In the genomic region with DNA sequence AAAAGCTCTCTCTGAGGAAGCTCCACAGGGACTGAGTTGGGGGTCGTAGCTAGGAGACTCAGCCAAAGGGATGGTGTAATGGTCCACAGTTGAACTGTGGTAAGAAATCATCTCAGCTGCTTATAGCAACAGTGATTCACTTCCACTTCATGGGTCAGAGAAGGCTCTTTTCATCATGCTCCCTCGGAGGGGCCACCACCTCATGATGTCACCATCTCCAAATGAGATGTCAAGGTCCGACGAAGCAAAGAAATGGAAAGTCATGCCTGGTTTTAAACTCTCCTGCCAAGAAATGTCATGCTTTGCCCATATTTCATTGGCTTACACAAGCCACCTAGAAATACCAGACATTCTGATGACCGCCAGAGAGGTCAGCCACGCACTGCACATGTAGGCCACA, we compare ENCODE assay signal across 17 mouse cellular contexts. TPM values are rescaled to one million over a fixed set of nuclear protein-coding genes. Genes with fewer than 3 reads are reported as not detected.
"Had no signal": no experiment of that assay in that cellular context is flagged by ENCODE, and none has a peak within 500 bp of the region (broad histone marks: within the 10 kb centered on the region; RNA-seq: fewer than 3 reads in every experiment).

No protein-coding gene starts in this region.

- H3K9me3 ChIP-seq: liver, embryonic 13.5 days; megakaryocyte, embryonic 14.5 days; midbrain, embryonic 10.5 days; midbrain, embryonic 13.5 days; neural tube, embryonic 13.5 days had no signal

- H3K4me1 ChIP-seq: liver, embryonic 13.5 days; megakaryocyte, embryonic 14.5 days had no signal

- H3K4me2 ChIP-seq: liver, embryonic 13.5 days; lung, embryonic 14.5 days; midbrain, embryonic 13.5 days; neural tube, embryonic 13.5 days had no signal

- H3K27me3 ChIP-seq: liver, embryonic 13.5 days; midbrain, embryonic 13.5 days; neural tube, embryonic 13.5 days had no signal

- ATAC-seq: lung, postnatal 0 days; midbrain, embryonic 13.5 days; midbrain, embryonic 16.5 days had no signal

- DNase-seq: kidney, adult 9 months; kidney, postnatal 25 days; layer of hippocampus, postnatal 36 days; liver, embryonic 13.5 days; lung, embryonic 14.5 days; thymus, adult 2 months; thymus, postnatal 14 days; thymus, postnatal 4 days had no signal

- H3K9ac ChIP-seq: liver, embryonic 13.5 days; lung, embryonic 14.5 days; midbrain, embryonic 13.5 days; neural tube, embryonic 13.5 days had no signal

- H3K4me3 ChIP-seq: left cerebral cortex, adult 2 months; liver, embryonic 13.5 days; megakaryocyte, embryonic 14.5 days; midbrain, embryonic 10.5 days; midbrain, embryonic 13.5 days; myocyte; neural tube, embryonic 13.5 days had no signal

- H3K36me3 ChIP-seq: liver, embryonic 13.5 days; midbrain, embryonic 10.5 days; midbrain, embryonic 13.5 days; neural tube, embryonic 13.5 days had no signal

- H3K27ac ChIP-seq: left cerebral cortex, adult 2 months; liver, embryonic 13.5 days; midbrain, embryonic 10.5 days; midbrain, embryonic 13.5 days; neural tube, embryonic 13.5 days had no signal

RNA-seq across cellular contexts. Expression of a gene that starts 15.2 kb away (rescaled TPM):
- total RNA-seq: monocyte, adult 5-6 weeks had no signal
